In the genomic region with DNA sequence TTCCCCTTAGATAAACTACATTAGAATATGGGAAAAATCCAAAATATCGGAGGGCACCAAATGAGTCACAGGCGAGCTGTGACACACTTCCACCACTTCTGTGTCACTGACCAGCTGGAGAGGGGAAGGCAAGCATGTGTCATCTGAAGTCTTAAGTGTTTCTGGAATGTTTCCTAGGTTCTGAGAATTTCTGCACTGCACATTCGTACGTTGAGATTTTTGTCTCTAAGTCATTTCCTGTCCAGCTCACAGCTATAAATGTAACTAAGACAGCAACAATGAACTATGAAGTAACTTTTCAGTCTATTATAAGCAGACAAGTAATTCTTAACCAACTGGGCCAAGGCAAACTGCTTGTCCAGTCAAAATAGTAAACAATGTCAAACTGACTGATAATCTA, we compare ENCODE assay signal across 14 mouse cellular contexts. TPM values are rescaled to one million over a fixed set of nuclear protein-coding genes. Genes with fewer than 3 reads are reported as not detected.
A peak's percentile ranks its signal among the peaks of the same experiment; 100 is the strongest.
DNase-seq lines count a peak whose midpoint lies in the region; ATAC-seq lines count a peak whose summit lies in the region.
"Had no signal": no experiment of that assay in that cellular context is flagged by ENCODE, and none has a peak within 500 bp of the region (broad histone marks: within the 10 kb centered on the region; RNA-seq: fewer than 3 reads in every experiment).

No protein-coding gene starts in this region.

- no peak overlapping the region for H3K4me3 ChIP-seq in heart, embryonic 12.5 days
- H3K4me3 ChIP-seq: limb, embryonic 13.5 days; neural tube, embryonic 13.5 days had no signal

- DNase-seq in heart, adult 9 months (ENCODE audit: low spot score in 2 of 2), result peak; percentile 49 to 52
- no peak for DNase-seq in heart, postnatal 4 days
- DNase-seq in Muller cell, postnatal 12 days (ENCODE audit: inconsistent ontology term), result peak; percentile 82
- peak; percentile 37 for DNase-seq in lung, postnatal 14 days
- DNase-seq in left cerebral cortex, adult 11 months (ENCODE audit: low spot score), result no peak
- DNase-seq in embryo, embryonic 10.5 days (ENCODE audit: low spot score), result no peak
- DNase-seq: right cerebral cortex, postnatal 14 days; thymus, adult 2 months had no signal

- peaks cover 36% of the 10 kb centered on the region for H3K36me3 ChIP-seq in heart, embryonic 12.5 days
- H3K36me3 ChIP-seq: G1E had no signal

- H3K9ac ChIP-seq in heart, embryonic 12.5 days, result no peak overlapping the region
- H3K9ac ChIP-seq: limb, embryonic 13.5 days; neural tube, embryonic 13.5 days had no signal

- ATAC-seq in heart, embryonic 12.5 days (ENCODE audit: insufficient number of reproducible peaks, low FRiP score), result no peak
- ATAC-seq in cerebellum, adult (ENCODE audit: insufficient number of reproducible peaks, low FRiP score, low TSS enrichment), result no peak
- ATAC-seq: forebrain, embryonic 14.5 days had no signal

- H3K27ac ChIP-seq in heart, embryonic 12.5 days (ENCODE audit: poor library complexity, severe bottlenecking), result peak overlapping the region; percentile 62
- H3K27ac ChIP-seq: limb, embryonic 13.5 days; neural tube, embryonic 13.5 days had no signal

- no peaks in the 10 kb centered on the region for H3K27me3 ChIP-seq in heart, embryonic 12.5 days (replicated peaks)
- H3K27me3 ChIP-seq: limb, embryonic 13.5 days; neural tube, embryonic 13.5 days had no signal

- H3K4me2 ChIP-seq in heart, embryonic 12.5 days, result no peak overlapping the region
- H3K4me2 ChIP-seq: limb, embryonic 13.5 days; neural tube, embryonic 13.5 days had no signal

- H3K4me1 ChIP-seq in heart, embryonic 12.5 days (replicated peaks), result peaks cover 22% of the 10 kb centered on the region
- H3K4me1 ChIP-seq: neural tube, embryonic 13.5 days had no signal

- WGBS in heart, embryonic 12.5 days, result 40% methylated on average over 4 of the region's 4 CpGs

- H3K9me3 ChIP-seq in heart, embryonic 12.5 days (replicated peaks), result no peaks in the 10 kb centered on the region
- H3K9me3 ChIP-seq: limb, embryonic 13.5 days; neural tube, embryonic 13.5 days had no signal

RNA-seq across cellular contexts. Expression of gene Fermt2, which starts 37.9 kb away (rescaled TPM):
- total RNA-seq in heart, postnatal 4 days (2021), result 100 to 1,000 TPM; 311 to 341 TPM
- 191 and 206 TPM in 2 replicates for polyA plus RNA-seq in heart, embryonic 12.5 days (2016; fragmentation: Nextera tagmentation; extraction: Ambion mirVana)
- polyA plus RNA-seq: G1E had no signal

Comparison
In these comparisons a context has a peak if more than half of its experiments do, and no peak if none do; other contexts are left out.
1. DNase-seq: peak in heart, adult 9 months (2 of 2), Muller cell, postnatal 12 days (single experiment) and lung, postnatal 14 days (single experiment); none in heart, postnatal 4 days (single experiment), left cerebral cortex, adult 11 months (single experiment) and embryo, embryonic 10.5 days (single experiment).